Mouse (Mus musculus) ES-Bruce4 (cell line): ENCODE measurements around the gene Pcnx4. TPM values are rescaled to one million over a fixed set of nuclear protein-coding genes. Genes with fewer than 3 reads are reported as not detected.

Experiments used
- H3K27ac ChIP-seq: 2 replicates; pipeline ENCODE4 v1.5.1; 2012; ENCODE audit warnings: low read length, inconsistent platforms; ENCODE audit not compliant: insufficient read depth
- H3K27me3 ChIP-seq: 2 replicates; pipeline ENCODE4 v1.6.1; 2012; ENCODE audit warnings: mild to moderate bottlenecking, low read length, inconsistent platforms; ENCODE audit not compliant: control insufficient read depth, poor library complexity, insufficient read depth, severe bottlenecking
- H3K36me3 ChIP-seq: 2 replicates; pipeline ENCODE4 v1.6.1; 2012; ENCODE audit warnings: inconsistent platforms, mild to moderate bottlenecking, low read length, moderate library complexity; ENCODE audit not compliant: control insufficient read depth, poor library complexity, insufficient read depth, severe bottlenecking
- H3K4me1 ChIP-seq: one replicate; pipeline ENCODE4 v1.8.1; 2011; ENCODE audit warnings: low read length; ENCODE audit not compliant: control insufficient read depth, insufficient read depth
- H3K4me3 ChIP-seq: 2 replicates; pipeline ENCODE4 v1.5.1; 2011; ENCODE audit warnings: low read depth, mild to moderate bottlenecking, low read length
- H3K9ac ChIP-seq: 2 replicates; pipeline ENCODE4 v1.6.1; 2012; ENCODE audit warnings: low read depth, mild to moderate bottlenecking, inconsistent platforms; ENCODE audit not compliant: poor library complexity, severe bottlenecking
- H3K9me3 ChIP-seq: replicated peaks from 2 replicates; pipeline ENCODE4 v1.6.1; 2012; ENCODE audit warnings: mild to moderate bottlenecking, low read length, inconsistent platforms; ENCODE audit not compliant: control insufficient read depth, poor library complexity, insufficient read depth, severe bottlenecking
- CTCF ChIP-seq: IDR thresholded peaks from one replicate; pipeline ENCODE4 v1.8.1; 2011; ENCODE audit warnings: low read depth, low read length
- EP300 ChIP-seq: IDR thresholded peaks from 2 replicates; pipeline ENCODE4 v1.6.1; 2011; ENCODE audit warnings: low read depth, low read length; ENCODE audit not compliant: insufficient read depth
- POLR2A ChIP-seq: IDR thresholded peaks from one replicate; pipeline ENCODE4 v1.8.1; 2011; ENCODE audit warnings: low read length; ENCODE audit not compliant: insufficient read depth
- polyA plus RNA-seq: library from polyadenylated mRNA; stranded (reverse); fragments of >200 nt; gene quantifications from 2 replicates; pipeline ENCODE4 v1.2.4, GENCODE M21; 2011; ENCODE audit warnings: low read depth; ENCODE audit not compliant: missing spikeins, insufficient read depth, insufficient read length

Pcnx4 gene
- polyA plus RNA-seq, 1 experiment, result 13.0 TPM

- H3K9ac ChIP-seq, result no peak overlapping the region
These were observed 3.9 kb upstream of the Pcnx4 start for GRCm38 (mm10) chr12:72532303-72532702.

GRCm38 (mm10) chr12:72533986-72534385 is 2.2 kb upstream of the Pcnx4 start:
- Histone ChIP-seq H3K9ac (no peak overlapping the region), H3K36me3 (peaks cover 3% of the 10 kb centered on the region; the same call in 1 of the 2 replicates), H3K4me1 (no peaks in the 10 kb centered on the region), H3K27ac (no peak overlapping the region), H3K9me3 (peaks cover 6% of the 10 kb centered on the region), H3K4me3 (no peak overlapping the region), H3K27me3 (no peaks in the 10 kb centered on the region)
- TF ChIP-seq EP300, result no peak
- no peak for TF ChIP-seq POLR2A
- TF ChIP-seq CTCF, result no peak

More at GRCm38 (mm10) chr12:72532303-72532702, 3.9 kb upstream of the Pcnx4 start:
- Histone ChIP-seq H3K4me1 (no peaks in the 10 kb centered on the region), H3K4me3 (no peak overlapping the region), H3K36me3 (no peaks in the 10 kb centered on the region), H3K9me3 (peaks cover 6% of the 10 kb centered on the region), H3K27ac (no peak overlapping the region), H3K27me3 (no peaks in the 10 kb centered on the region)
- TF ChIP-seq EP300, result no peak
- TF ChIP-seq POLR2A, result no peak
- no peak for TF ChIP-seq CTCF

GRCm38 (mm10) chr12:72535599-72535998 is 584 bp upstream of the Pcnx4 start:
- Histone ChIP-seq H3K9ac (no peak overlapping the region), H3K4me1 (no peaks in the 10 kb centered on the region), H3K4me3 (no peak overlapping the region), H3K9me3 (no peaks in the 10 kb centered on the region), H3K27me3 (no peaks in the 10 kb centered on the region), H3K27ac (no peak overlapping the region), H3K36me3 (peaks cover 5% of the 10 kb centered on the region; the same call in 1 of the 2 replicates)
- TF ChIP-seq POLR2A (no peak), EP300 (no peak), CTCF (no peak)

GRCm38 (mm10) chr12:72538571-72538970 is 2.4 kb downstream of the Pcnx4 start:
- TF ChIP-seq EP300 (no peak), POLR2A (no peak), CTCF (no peak)

DNA sequence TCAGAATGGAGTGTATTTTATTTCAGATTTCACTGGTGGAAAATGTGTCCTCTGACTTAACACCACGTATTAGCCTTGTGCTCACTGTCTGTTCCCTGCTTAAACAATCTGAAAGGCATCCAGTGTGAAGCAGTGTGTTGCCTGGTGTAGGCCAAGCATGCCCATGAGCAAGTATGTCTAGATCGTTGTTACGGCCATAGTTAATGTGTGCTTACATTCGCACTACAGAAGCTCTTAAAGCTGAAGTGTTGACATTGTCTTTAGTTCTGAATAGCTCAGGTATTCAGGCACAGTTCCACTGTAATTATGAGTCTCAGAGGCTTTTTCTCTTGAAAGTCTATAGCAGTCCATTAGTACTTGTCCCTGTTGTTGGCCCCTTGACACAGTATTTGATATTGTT is 18.2 kb downstream of the Pcnx4 start:
- Histone ChIP-seq H3K27me3 (no peaks in the 10 kb centered on the region), H3K9ac (no peak overlapping the region), H3K27ac (no peak overlapping the region), H3K36me3 (peaks cover 1% of the 10 kb centered on the region; the same call in 1 of the 2 replicates), H3K9me3 (no peaks in the 10 kb centered on the region), H3K4me3 (no peak overlapping the region), H3K4me1 (no peaks in the 10 kb centered on the region)
- TF ChIP-seq EP300, result no peak
- no peak for TF ChIP-seq CTCF
- no peak for TF ChIP-seq POLR2A

More at GRCm38 (mm10) chr12:72538571-72538970, 2.4 kb downstream of the Pcnx4 start:
- Histone ChIP-seq H3K27me3 (no peaks in the 10 kb centered on the region), H3K27ac (no peak overlapping the region), H3K9ac (no peak overlapping the region), H3K4me3 (no peak overlapping the region), H3K36me3 (peaks cover 15% of the 10 kb centered on the region), H3K9me3 (no peaks in the 10 kb centered on the region), H3K4me1 (no peaks in the 10 kb centered on the region)

DNA sequence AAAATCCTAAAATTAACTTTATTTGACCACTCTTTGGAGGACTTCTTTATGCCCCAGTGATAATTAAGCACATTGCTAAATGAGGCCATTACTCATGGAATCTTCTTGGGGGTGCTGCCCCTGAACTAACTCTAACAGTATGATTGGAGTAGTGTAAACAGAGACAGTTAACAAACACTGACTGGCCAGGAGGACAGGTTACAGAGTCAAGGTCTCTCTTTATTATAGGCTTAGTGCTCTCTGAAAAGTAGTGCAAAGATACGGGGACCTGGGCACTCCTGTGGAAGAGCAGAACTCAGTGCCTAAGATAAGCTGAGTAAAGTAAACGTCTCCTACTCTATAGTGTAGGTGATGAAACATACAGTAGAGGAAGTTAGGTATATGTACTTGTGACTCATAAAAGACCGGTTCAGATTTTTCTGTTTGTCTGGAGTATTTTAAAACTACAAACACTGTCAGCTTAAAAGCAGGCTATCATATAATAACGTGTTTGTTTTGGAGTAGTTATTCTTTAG is 28.2 kb downstream of the Pcnx4 start:
- H3K9me3 ChIP-seq, result no peaks in the 10 kb centered on the region
- TF ChIP-seq CTCF (no peak), EP300 (no peak), POLR2A (no peak)

More for the DNA sequence above, 28.2 kb downstream of the Pcnx4 start:
- no peak overlapping the region for H3K4me3 ChIP-seq
- H3K4me1 ChIP-seq, result no peaks in the 10 kb centered on the region
- no peak overlapping the region for H3K9ac ChIP-seq
- no peak overlapping the region for H3K27ac ChIP-seq
- no peaks in the 10 kb centered on the region for H3K36me3 ChIP-seq
- H3K27me3 ChIP-seq, result no peaks in the 10 kb centered on the region
